Mouse (Mus musculus) midbrain, embryonic 15.5 days (tissue): ENCODE data around the gene Gm1673. TPM values are rescaled to one million over a fixed set of nuclear protein-coding genes. Genes with fewer than 3 reads are reported as not detected.

Experiments used
- polyA plus RNA-seq: library from polyadenylated mRNA; unstranded; fragments of >200 nt; fragmentation: Nextera tagmentation; extraction: Ambion mirVana; gene quantifications from 2 replicates; pipeline ENCODE4 v1.2.1, GENCODE M21; 2015

Gm1673 gene
- polyA plus RNA-seq, 1 experiment from 2014 or later: 656 TPM

Other genes starting within 250 kb of the Gm1673 start
- gene Letm1, start 200.6 kb upstream of the Gm1673 start, polyA plus RNA-seq: 75.4 and 75.9 TPM in 2 replicates
- gene Nsd2, start 162.7 kb upstream of the Gm1673 start, polyA plus RNA-seq: 78.6 and 81.6 TPM in 2 replicates
- gene Nelfa, start 47.0 kb upstream of the Gm1673 start, polyA plus RNA-seq: 43.1 and 44.4 TPM in 2 replicates
- gene Nat8l, start 12.6 kb downstream of the Gm1673 start, polyA plus RNA-seq: 5.8 and 6.0 TPM in 2 replicates
- gene Poln, start 186.0 kb downstream of the Gm1673 start, polyA plus RNA-seq: 0.27 and 0.52 TPM in 2 replicates
- 11.7 and 11.9 TPM in 2 replicates for gene Haus3, start 186.1 kb downstream of the Gm1673 start, polyA plus RNA-seq
- 35.0 and 38.1 TPM in 2 replicates for gene Mxd4, start 204.3 kb downstream of the Gm1673 start, polyA plus RNA-seq